In genomic region chr5:69844809-69845208, GRCm38 (mm10) we compare ENCODE assay signal across 21 mouse cellular contexts.
DNase-seq lines count a peak whose midpoint lies in the region; ATAC-seq and TF ChIP-seq lines count a peak whose summit lies in the region.
"Had no signal": no experiment of that assay in that cellular context is flagged by ENCODE, and none has a peak within 500 bp of the region (broad histone marks: within the 10 kb centered on the region; RNA-seq: fewer than 3 reads in every experiment).

No protein-coding gene starts in this region.

- no peak overlapping the region for H3K4me3 ChIP-seq in intestine, postnatal 0 days (ENCODE audit: low read depth, low read length)
- H3K4me3 ChIP-seq in intestine, embryonic 16.5 days (ENCODE audit: low read length) = no peak overlapping the region
- no peak overlapping the region for H3K4me3 ChIP-seq in stomach, postnatal 0 days (ENCODE audit: low read depth, low read length)
- H3K4me3 ChIP-seq in embryonic facial prominence, embryonic 10.5 days = no peak overlapping the region
- H3K4me3 ChIP-seq: embryonic facial prominence, embryonic 13.5 days; forebrain, embryonic 12.5 days; heart, embryonic 12.5 days; hindbrain, embryonic 15.5 days had no signal

- no peak overlapping the region for H3K9ac ChIP-seq in intestine, postnatal 0 days (ENCODE audit: low read depth, low read length)
- H3K9ac ChIP-seq in intestine, embryonic 16.5 days (ENCODE audit: low read depth, low read length) = no peak overlapping the region
- no peak overlapping the region for H3K9ac ChIP-seq in stomach, postnatal 0 days (ENCODE audit: low read length)
- H3K9ac ChIP-seq: embryonic facial prominence, embryonic 13.5 days; forebrain, embryonic 12.5 days; heart, embryonic 12.5 days; hindbrain, embryonic 15.5 days had no signal

- no peaks in the 10 kb centered on the region for H3K4me1 ChIP-seq in intestine, postnatal 0 days (replicated peaks; ENCODE audit: control insufficient read depth, insufficient read depth, low read length)
- no peaks in the 10 kb centered on the region for H3K4me1 ChIP-seq in intestine, embryonic 16.5 days (ENCODE audit: control insufficient read depth, insufficient read depth, low read length)
- no peaks in the 10 kb centered on the region for H3K4me1 ChIP-seq in stomach, postnatal 0 days (replicated peaks; ENCODE audit: control insufficient read depth, insufficient read depth)
- no peaks in the 10 kb centered on the region for H3K4me1 ChIP-seq in embryonic facial prominence, embryonic 10.5 days
- H3K4me1 ChIP-seq: embryonic facial prominence, embryonic 13.5 days; forebrain, embryonic 12.5 days; heart, embryonic 12.5 days; hindbrain, embryonic 15.5 days had no signal

- 0 out of 2 replicates have a peak, but pooled peaks have one; percentile 14 for TF ChIP-seq CTCF in intestine, postnatal 0 days (IDR thresholded peaks at IDR 0.05; ENCODE audit: low read depth)
- TF ChIP-seq CTCF in stomach, postnatal 0 days (IDR thresholded peaks at IDR 0.05; ENCODE audit: low read depth) = 0 out of 2 replicates have a peak, but pooled peaks have one; percentile 16

- H3K9me3 ChIP-seq in intestine, postnatal 0 days (ENCODE audit: control insufficient read depth) = no peaks in the 10 kb centered on the region
- no peaks in the 10 kb centered on the region for H3K9me3 ChIP-seq in intestine, embryonic 16.5 days (ENCODE audit: control insufficient read depth, low read length)
- no peaks in the 10 kb centered on the region for H3K9me3 ChIP-seq in stomach, postnatal 0 days (ENCODE audit: control insufficient read depth, low read length)
- H3K9me3 ChIP-seq in embryonic facial prominence, embryonic 10.5 days = no peaks in the 10 kb centered on the region
- H3K9me3 ChIP-seq: embryonic facial prominence, embryonic 13.5 days; forebrain, embryonic 12.5 days; hindbrain, embryonic 15.5 days had no signal

- TF ChIP-seq EP300 in stomach, postnatal 0 days (optimal IDR thresholded peaks at IDR 0.05) = no peak

- no peaks in the 10 kb centered on the region for H3K36me3 ChIP-seq in intestine, postnatal 0 days (ENCODE audit: control insufficient read depth, insufficient read depth)
- H3K36me3 ChIP-seq in intestine, embryonic 16.5 days (ENCODE audit: control insufficient read depth, insufficient read depth, low read length) = no peaks in the 10 kb centered on the region
- no peaks in the 10 kb centered on the region for H3K36me3 ChIP-seq in stomach, postnatal 0 days (ENCODE audit: control insufficient read depth, insufficient read depth, low read length)
- H3K36me3 ChIP-seq in embryonic facial prominence, embryonic 10.5 days (replicated peaks) = no peaks in the 10 kb centered on the region
- H3K36me3 ChIP-seq: embryonic facial prominence, embryonic 13.5 days; forebrain, embryonic 12.5 days; G1E; heart, embryonic 12.5 days; hindbrain, embryonic 15.5 days had no signal

- ATAC-seq in intestine, postnatal 0 days = no peak
- no peak for ATAC-seq in intestine, embryonic 16.5 days
- ATAC-seq in stomach, postnatal 0 days (ENCODE audit: low FRiP score, low TSS enrichment) = no peak
- ATAC-seq: CD4-positive, CD25-positive, alpha-beta regulatory T cell, adult 4 months; forebrain, embryonic 16.5 days had no signal

- peak; percentile 1 to 14 for DNase-seq in adrenal gland, postnatal 36 days
- no peak for DNase-seq in adrenal gland, adult 8-10 months
- peak; percentile 13 for DNase-seq in A20 (ENCODE audit: low read depth, low spot score)
- no peak for DNase-seq in stomach, postnatal 0 days (ENCODE audit: low spot score)
- DNase-seq in embryonic facial prominence, embryonic 10.5 days (ENCODE audit: low spot score) = no peak
- DNase-seq: B cell, adult 2 months; cerebellum, adult 18-20 months; gastrocnemius, postnatal 36 days; heart, adult 11 months; heart, postnatal 36 days; kidney, adult 11 months; kidney, adult 9 months had no signal

- no peak overlapping the region for H3K4me2 ChIP-seq in intestine, postnatal 0 days (replicated peaks; ENCODE audit: low read depth)
- no peak overlapping the region for H3K4me2 ChIP-seq in intestine, embryonic 16.5 days (ENCODE audit: low read depth, low read length)
- H3K4me2 ChIP-seq in stomach, postnatal 0 days (replicated peaks; ENCODE audit: low read depth) = no peak overlapping the region
- H3K4me2 ChIP-seq: embryonic facial prominence, embryonic 13.5 days; forebrain, embryonic 12.5 days; heart, embryonic 12.5 days; hindbrain, embryonic 15.5 days had no signal

- H3K27me3 ChIP-seq in intestine, postnatal 0 days (replicated peaks; ENCODE audit: control insufficient read depth, insufficient read depth, low read length) = no peaks in the 10 kb centered on the region
- no peaks in the 10 kb centered on the region for H3K27me3 ChIP-seq in intestine, embryonic 16.5 days (replicated peaks; ENCODE audit: control insufficient read depth, insufficient read depth, low read length)
- no peaks in the 10 kb centered on the region for H3K27me3 ChIP-seq in stomach, postnatal 0 days (ENCODE audit: control insufficient read depth, insufficient read depth, low read length)
- H3K27me3 ChIP-seq in embryonic facial prominence, embryonic 10.5 days (replicated peaks; ENCODE audit: low read depth, poor library complexity, severe bottlenecking) = no peaks in the 10 kb centered on the region
- H3K27me3 ChIP-seq: embryonic facial prominence, embryonic 13.5 days; forebrain, embryonic 12.5 days; heart, embryonic 12.5 days; hindbrain, embryonic 15.5 days had no signal

- WGBS in intestine, postnatal 0 days = 43% methylated on average over 1 of the region's 1 CpGs
- 64% methylated on average over 1 of the region's 1 CpGs for WGBS in intestine, embryonic 16.5 days
- WGBS in stomach, postnatal 0 days = 41% methylated on average over 1 of the region's 1 CpGs
- WGBS in embryonic facial prominence, embryonic 10.5 days = 64% methylated on average over 1 of the region's 1 CpGs

- H3K27ac ChIP-seq in intestine, postnatal 0 days (ENCODE audit: low read depth, low read length) = no peak overlapping the region
- H3K27ac ChIP-seq in intestine, embryonic 16.5 days (ENCODE audit: low read length) = no peak overlapping the region
- H3K27ac ChIP-seq in stomach, postnatal 0 days (replicated peaks) = no peak overlapping the region
- no peak overlapping the region for H3K27ac ChIP-seq in embryonic facial prominence, embryonic 10.5 days (replicated peaks)
- H3K27ac ChIP-seq: embryonic facial prominence, embryonic 13.5 days; forebrain, embryonic 12.5 days; hindbrain, embryonic 15.5 days had no signal

Comparison
In these comparisons a context has a peak if more than half of its experiments do, and no peak if none do; other contexts are left out.
1. DNase-seq: peak in adrenal gland, postnatal 36 days (2 of 2) and A20 (single experiment); none in adrenal gland, adult 8-10 months (single experiment), stomach, postnatal 0 days (single experiment) and embryonic facial prominence, embryonic 10.5 days (single experiment).